Mouse (Mus musculus) liver, embryonic 16.5 days (tissue): Measurements from ENCODE around the gene Gprasp2. TPM values are rescaled to one million over a fixed set of nuclear protein-coding genes. Genes with fewer than 3 reads are reported as not detected.
"Not testable (repeated sequence)": the region's sequence is repeated elsewhere in the genome, so short reads cannot be mapped to it uniquely, and the experiment has no call there.

Experiments used
- ATAC-seq: fragments of 200-750 bp; cut with Nextera tagmentation; 2 replicates; pipeline ENCODE4 v1.8.0; 2017; ENCODE audit warnings: low read depth, mild to moderate bottlenecking, moderate number of reproducible peaks, moderate library complexity
- H3K27ac ChIP-seq: fragments of 300-500 bp; sonication (generic); 2 replicates; pipeline ENCODE4 v1.5.1; 2014; ENCODE audit warnings: mild to moderate bottlenecking, low read length
- H3K27me3 ChIP-seq: fragments of 300-500 bp; sonication (generic); 2 replicates; pipeline ENCODE4 v1.6.1; 2014; ENCODE audit warnings: low read depth, low read length, mixed read lengths; ENCODE audit not compliant: control insufficient read depth, insufficient read depth
- H3K36me3 ChIP-seq: fragments of 300-500 bp; sonication (generic); 2 replicates; pipeline ENCODE4 v1.6.1; 2014; ENCODE audit warnings: mild to moderate bottlenecking; ENCODE audit not compliant: control insufficient read depth, insufficient read depth
- H3K4me1 ChIP-seq: fragments of 300-500 bp; sonication (generic); 2 replicates; pipeline ENCODE4 v1.6.1; 2014; ENCODE audit warnings: low read depth, low read length, mixed read lengths; ENCODE audit not compliant: control insufficient read depth
- H3K4me2 ChIP-seq: fragments of 300-500 bp; sonication (generic); 2 replicates; pipeline ENCODE4 v1.6.1; 2014; ENCODE audit warnings: low read depth, low read length, mixed read lengths
- H3K4me3 ChIP-seq: fragments of 300-500 bp; sonication (generic); 2 replicates; pipeline ENCODE4 v1.5.1; 2014; ENCODE audit warnings: low read depth, mild to moderate bottlenecking, low read length
- H3K9ac ChIP-seq: fragments of 300-500 bp; sonication (generic); 2 replicates; pipeline ENCODE4 v1.6.1; 2014; ENCODE audit warnings: low read depth, low read length
- H3K9me3 ChIP-seq: fragments of 300-500 bp; sonication (generic); replicated peaks from 2 replicates; pipeline ENCODE4 v1.6.1; 2016; ENCODE audit warnings: low read length; ENCODE audit not compliant: control insufficient read depth
- WGBS: fragments of 180-500 bp; shearing (Covaris S2); extraction: QIAGEN DNeasy Blood & Tissue Kit; methylation state at CpG from one replicate; pipeline ENCODE4 v1.1.7; 2014; ENCODE audit not compliant: insufficient replicate concordance; 5-methylcytosine and 5-hydroxymethylcytosine counted together
- polyA plus RNA-seq: library from polyadenylated mRNA; unstranded; fragments of >200 nt; fragmentation: Nextera tagmentation; extraction: Ambion mirVana; gene quantifications from 2 replicates; pipeline ENCODE4 v1.2.1, GENCODE M21; 2015

Gene Gprasp2
- 1.4 and 1.5 TPM in 2 replicates for polyA plus RNA-seq

DNA sequence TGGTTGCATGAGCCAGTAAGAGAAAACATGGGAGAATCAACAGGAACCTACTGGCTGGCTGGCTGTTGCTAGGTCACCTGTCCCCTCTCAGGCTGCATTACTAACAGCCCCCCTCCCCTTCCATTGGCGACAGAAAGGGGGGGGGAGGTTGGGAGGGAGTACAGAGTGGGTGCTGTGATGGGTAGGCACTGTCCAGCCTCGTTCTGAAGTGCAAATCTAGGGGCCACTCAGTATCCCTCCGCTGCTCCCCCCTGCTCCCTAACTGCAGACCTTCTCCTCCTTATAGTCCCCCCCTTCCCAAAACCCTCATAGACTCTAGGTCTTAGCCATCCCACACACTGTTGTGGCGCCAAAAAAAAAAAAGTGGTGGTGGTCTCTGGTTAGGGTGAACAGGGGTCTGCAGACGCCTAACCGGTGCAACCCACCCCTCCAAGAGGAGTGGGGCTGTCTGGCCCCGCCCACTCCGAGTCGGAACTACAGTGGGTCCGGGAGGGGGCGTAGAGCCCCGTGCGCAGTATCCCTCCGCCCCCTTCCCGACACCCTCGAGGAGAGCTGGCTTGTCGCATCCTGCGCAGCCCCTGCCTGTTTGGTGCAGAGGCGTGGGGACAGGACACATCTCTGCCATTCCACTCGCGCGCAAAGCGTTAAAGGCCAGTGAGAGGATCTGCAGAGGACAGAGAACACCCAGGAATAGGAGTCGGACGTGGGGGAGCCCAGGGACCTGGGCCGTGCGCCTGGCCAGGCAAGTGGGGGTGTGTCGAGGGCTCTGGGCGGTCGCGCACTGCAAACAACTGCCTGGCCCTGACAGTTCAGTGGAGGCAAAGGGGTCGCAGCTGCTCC lies at the start of gene Gprasp2:
TSS of gene Gprasp2 (plus strand) at position 514 of the 840 bp plus-strand sequence.
- WGBS, result 13% methylated on average over 18 of the region's 32 CpGs
- not testable (repeated sequence) for H3K36me3 ChIP-seq, H3K27ac ChIP-seq, H3K9me3 ChIP-seq, H3K27me3 ChIP-seq, H3K9ac ChIP-seq, H3K4me1 ChIP-seq
- Histone ChIP-seq H3K4me3 (peak within 1 kb of the TSS; percentile 34), H3K4me2 (peak within 1 kb of the TSS; percentile 39)
- ATAC-seq, result 0 out of 2 replicates have a peak, but pooled peaks have one; percentile 39

DNA sequence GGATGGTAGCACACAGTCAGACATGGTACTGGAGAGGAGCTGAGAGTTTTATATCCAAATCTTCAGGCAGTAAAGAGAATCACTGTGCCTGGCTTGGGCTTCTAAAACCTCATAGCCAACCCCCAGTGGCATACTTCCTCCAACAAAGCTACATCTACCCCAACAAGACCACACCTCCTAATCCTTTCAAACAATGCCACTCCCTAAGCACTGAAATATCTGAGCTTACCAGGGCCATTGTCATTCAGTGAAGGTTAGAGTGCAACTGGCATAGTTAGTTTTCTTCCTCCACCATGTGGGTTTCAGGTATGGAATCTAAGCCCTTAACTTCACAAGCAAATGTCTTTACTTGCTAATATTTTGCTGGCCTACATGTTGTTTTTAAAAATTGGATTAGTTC lies 47.3 kb upstream of the Gprasp2 start:
- H3K4me3 ChIP-seq, result no peak overlapping the region
- H3K9ac ChIP-seq, result no peak overlapping the region
- no peak overlapping the region for H3K27ac ChIP-seq
- no peak for ATAC-seq
- H3K4me2 ChIP-seq, result no peak overlapping the region
- H3K36me3 ChIP-seq, result no peaks in the 10 kb centered on the region
- H3K27me3 ChIP-seq, result no peaks in the 10 kb centered on the region
- H3K9me3 ChIP-seq, result no peaks in the 10 kb centered on the region
- H3K4me1 ChIP-seq, result no peaks in the 10 kb centered on the region

DNA sequence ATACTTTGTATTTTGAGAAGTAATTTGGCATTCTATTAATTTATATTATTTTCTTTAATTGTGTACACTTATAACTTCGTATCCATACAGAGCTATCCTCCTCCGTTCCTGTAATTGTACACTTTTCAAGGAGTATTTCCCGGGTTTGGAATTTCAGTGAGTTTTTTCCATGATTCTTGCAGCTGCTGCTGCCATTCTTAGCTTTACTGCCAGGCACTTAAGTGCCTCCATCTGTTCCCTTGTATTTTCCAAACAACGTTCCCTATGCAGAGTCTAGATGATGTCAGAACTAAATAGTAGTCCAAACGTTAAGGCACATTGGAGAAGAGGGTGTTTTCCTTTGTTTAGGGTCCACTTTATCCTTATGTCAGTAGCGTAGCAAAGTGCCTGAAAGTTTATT lies 46.5 kb upstream of the Gprasp2 start:
- Histone ChIP-seq H3K36me3 (no peaks in the 10 kb centered on the region), H3K9ac (no peak overlapping the region), H3K27me3 (no peaks in the 10 kb centered on the region), H3K4me1 (no peaks in the 10 kb centered on the region), H3K27ac (no peak overlapping the region), H3K4me2 (no peak overlapping the region), H3K4me3 (no peak overlapping the region), H3K9me3 (no peaks in the 10 kb centered on the region)
- ATAC-seq, result no peak
- WGBS, result 61% methylated on average over 6 of the region's 6 CpGs

DNA sequence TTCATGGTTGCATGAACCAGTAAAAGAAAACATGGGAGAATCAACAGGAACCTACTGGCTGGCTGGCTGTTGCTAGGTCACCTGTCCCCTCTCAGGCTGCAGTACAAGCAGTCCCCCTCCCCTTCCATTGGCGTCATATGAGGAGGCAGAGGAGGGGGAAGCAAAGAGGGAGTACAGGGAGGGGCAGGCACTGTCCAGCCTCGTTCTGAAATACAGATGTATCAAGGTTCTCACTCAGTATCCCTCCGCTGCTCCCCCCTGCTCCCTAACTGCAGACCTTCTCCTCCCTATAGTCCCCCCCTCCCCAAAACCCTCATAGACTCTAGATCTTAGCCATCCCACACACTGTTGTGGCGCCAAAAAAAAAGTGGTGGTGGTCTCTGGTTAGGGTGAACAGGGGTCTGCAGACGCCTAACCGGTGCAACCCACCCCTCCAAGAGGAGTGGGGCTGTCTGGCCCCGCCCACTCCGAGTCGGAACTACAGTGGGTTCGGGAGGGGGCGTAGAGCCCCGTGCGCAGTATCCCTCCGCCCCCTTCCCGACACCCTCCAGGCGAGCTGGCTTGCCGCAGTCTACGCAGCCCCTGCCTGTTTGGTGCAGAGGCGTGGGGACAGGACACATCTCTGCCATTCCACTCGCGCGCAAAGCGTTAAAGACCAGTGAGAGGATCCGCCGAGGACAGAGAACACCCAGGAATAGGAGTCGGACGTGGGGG lies 43.1 kb upstream of the Gprasp2 start:
- WGBS, result 32% methylated on average over 20 of the region's 27 CpGs
- not testable (repeated sequence) for H3K9me3 ChIP-seq, H3K36me3 ChIP-seq, H3K27me3 ChIP-seq, H3K27ac ChIP-seq, H3K9ac ChIP-seq, H3K4me1 ChIP-seq
- Histone ChIP-seq H3K4me3 (peak overlapping the region; percentile 47), H3K4me2 (peak overlapping the region; percentile 54; the same call in 1 of the 2 replicates)
- peak; percentile 61 for ATAC-seq

DNA sequence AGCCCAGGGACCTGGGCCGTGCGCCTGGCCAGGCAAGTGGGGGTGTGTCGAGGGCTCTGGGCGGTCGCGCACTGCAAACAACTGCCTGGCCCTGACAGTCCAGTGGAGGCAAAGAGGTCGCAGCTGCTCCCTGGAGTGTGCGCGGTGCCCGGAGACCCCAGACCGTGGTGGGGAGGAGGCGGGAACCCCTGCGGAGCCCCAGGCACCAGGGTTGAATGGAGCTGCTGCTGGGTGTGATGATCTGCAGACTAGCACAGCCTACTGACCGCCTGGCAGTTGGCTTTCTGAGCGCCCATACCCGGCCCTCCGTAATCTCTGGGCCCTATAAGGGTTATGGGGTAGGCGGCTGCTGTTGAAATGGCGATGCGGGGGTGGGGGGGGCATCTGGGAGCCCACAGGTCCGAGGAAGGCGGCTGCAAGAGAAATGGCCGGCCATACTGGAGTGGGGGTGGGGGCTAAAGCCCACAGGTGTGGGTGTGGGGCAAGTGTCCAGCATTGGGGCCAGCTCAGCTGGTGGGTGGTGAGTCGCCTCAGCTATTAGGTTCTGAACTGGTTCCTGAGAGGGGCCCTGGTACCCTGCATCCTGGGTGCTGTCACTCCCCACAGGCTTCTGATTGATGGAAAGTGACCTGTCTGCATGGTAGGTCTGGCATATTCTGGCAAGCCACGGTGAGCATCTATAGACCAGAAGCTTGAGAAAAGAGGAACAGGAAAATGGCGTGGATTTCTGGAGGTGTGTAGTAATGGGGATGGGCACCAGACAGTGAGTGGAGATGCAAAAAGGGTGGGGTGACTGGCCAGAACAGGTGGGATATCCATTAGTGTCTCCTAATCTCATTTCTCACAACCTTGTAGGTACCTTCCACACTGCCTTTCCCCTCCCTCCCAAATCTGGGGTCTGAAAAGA lies 42.3 kb upstream of the Gprasp2 start:
- Histone ChIP-seq H3K4me2 (peak overlapping the region; percentile 54), H3K9ac (peak overlapping the region; percentile 16; the same call in 1 of the 2 replicates), H3K4me3 (peak overlapping the region; percentile 47)
- not testable (repeated sequence) for H3K36me3 ChIP-seq, H3K27ac ChIP-seq, H3K9me3 ChIP-seq, H3K4me1 ChIP-seq, H3K27me3 ChIP-seq
- WGBS, result 14% methylated on average over 25 of the region's 26 CpGs
- peak; percentile 35 for ATAC-seq

DNA sequence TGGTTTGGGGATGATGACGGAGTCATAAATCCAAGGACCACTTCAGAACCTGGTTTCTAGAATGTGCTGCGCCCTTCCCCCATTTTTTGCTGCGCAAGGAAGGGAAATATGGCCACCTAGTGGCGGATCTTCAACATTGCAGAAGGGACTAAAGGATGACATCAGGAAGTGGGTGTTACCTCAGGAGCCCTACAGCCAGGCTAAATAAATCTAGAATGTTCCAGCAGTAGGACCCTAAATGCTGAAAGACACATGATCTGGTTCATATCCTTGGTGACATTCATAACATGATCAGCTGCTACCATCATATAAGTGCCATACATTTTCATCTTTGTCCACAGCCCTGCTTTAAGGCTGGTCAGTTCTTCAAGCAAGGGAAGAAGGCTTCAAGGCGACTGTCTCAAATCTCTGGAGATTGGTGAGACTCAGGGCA lies 41.6 kb upstream of the Gprasp2 start, which contains the start of gene Bhlhb9:
TSS of gene Bhlhb9 (plus strand) at position 383 of the 433 bp plus-strand sequence.
- peak within 1 kb of the TSS; percentile 54 for H3K4me2 ChIP-seq
- not testable (repeated sequence) for H3K9me3 ChIP-seq, H3K27ac ChIP-seq, H3K4me1 ChIP-seq, H3K27me3 ChIP-seq, H3K36me3 ChIP-seq, ATAC-seq
- 7% methylated on average over 2 of the region's 5 CpGs for WGBS
- H3K9ac ChIP-seq, result peak within 1 kb of the TSS; percentile 16; the same call in 1 of the 2 replicates
- peak within 1 kb of the TSS; percentile 47 for H3K4me3 ChIP-seq

DNA sequence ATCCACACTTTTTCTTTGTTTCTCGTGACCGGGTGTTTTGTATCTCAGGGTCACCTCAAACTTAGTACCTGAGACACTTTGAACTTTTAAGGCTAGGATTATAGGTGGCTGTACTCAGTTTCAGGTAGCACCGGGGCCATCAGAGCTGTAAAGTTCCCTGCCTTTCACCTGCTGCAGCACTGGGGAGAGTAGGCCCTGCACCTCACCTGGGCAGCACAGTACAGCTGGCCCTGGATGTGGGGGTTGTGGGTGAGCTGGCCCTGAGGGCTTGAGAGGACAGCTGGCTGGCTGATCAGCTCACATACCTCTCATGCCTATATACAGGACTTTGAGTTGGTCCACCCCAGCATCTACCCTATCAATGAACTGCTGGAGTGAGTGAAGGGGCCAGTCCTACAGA lies 34.7 kb upstream of the Gprasp2 start:
- H3K4me1 ChIP-seq, result no peaks in the 10 kb centered on the region
- H3K36me3 ChIP-seq, result no peaks in the 10 kb centered on the region
- H3K4me3 ChIP-seq, result no peak overlapping the region
- H3K9me3 ChIP-seq, result no peaks in the 10 kb centered on the region
- no peak overlapping the region for H3K9ac ChIP-seq
- no peak overlapping the region for H3K27ac ChIP-seq
- H3K27me3 ChIP-seq, result no peaks in the 10 kb centered on the region
- 65% methylated on average over 3 of the region's 3 CpGs for WGBS
- no peak for ATAC-seq
- H3K4me2 ChIP-seq, result no peak overlapping the region

DNA sequence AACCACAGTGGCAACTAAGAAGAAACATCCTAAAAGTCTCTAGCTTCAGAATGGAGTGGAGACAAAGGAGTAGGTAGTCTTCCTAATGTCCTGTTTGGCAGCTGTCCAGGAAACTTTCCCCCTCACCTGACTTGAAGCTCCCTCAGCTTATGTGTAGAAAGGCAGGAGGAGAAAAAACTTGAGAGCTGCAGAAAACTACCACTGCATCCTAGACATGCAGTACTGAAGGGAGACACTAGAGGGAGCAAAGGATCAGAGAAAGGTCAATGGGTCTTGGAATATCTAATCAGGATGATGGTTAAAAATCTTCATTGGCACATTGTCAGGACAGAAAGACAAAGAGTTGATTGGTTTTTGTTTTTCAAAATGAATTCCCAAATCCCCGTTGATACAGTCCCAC lies 33.1 kb upstream of the Gprasp2 start:
- H3K9me3 ChIP-seq, result no peaks in the 10 kb centered on the region
- no peak overlapping the region for H3K4me3 ChIP-seq
- no peak overlapping the region for H3K27ac ChIP-seq
- WGBS, result 14% methylated on average over 1 of the region's 1 CpGs
- no peaks in the 10 kb centered on the region for H3K36me3 ChIP-seq
- H3K4me1 ChIP-seq, result no peaks in the 10 kb centered on the region
- H3K27me3 ChIP-seq, result no peaks in the 10 kb centered on the region
- no peak overlapping the region for H3K9ac ChIP-seq
- ATAC-seq, result no peak
- H3K4me2 ChIP-seq, result no peak overlapping the region
